Mouse (Mus musculus) hindbrain, postnatal 0 days (tissue): ENCODE measurements around the gene Gadd45b. TPM values are rescaled to one million over a fixed set of nuclear protein-coding genes. Genes with fewer than 3 reads are reported as not detected.

Source experiments
- ATAC-seq: fragments of 200-750 bp; cut with Nextera tagmentation; 2 replicates; pipeline ENCODE4 v1.8.0; 2017; ENCODE audit warnings: mild to moderate bottlenecking, moderate TSS enrichment, moderate library complexity
- DNase-seq: peaks from one replicate; pipeline ENCODE4 v3.0.0-alpha.2; 2015; ENCODE audit warnings: low spot score
- H3K27ac ChIP-seq: fragments of 300-500 bp; sonication (generic); 2 replicates; pipeline ENCODE4 v1.5.1; 2014; ENCODE audit warnings: mild to moderate bottlenecking
- H3K27me3 ChIP-seq: fragments of 300-500 bp; sonication (generic); 2 replicates; pipeline ENCODE4 v1.6.1; 2014; ENCODE audit warnings: low read length, mixed read lengths; ENCODE audit not compliant: insufficient read depth
- H3K36me3 ChIP-seq: fragments of 300-500 bp; sonication (generic); 2 replicates; pipeline ENCODE4 v1.6.1; 2014; ENCODE audit warnings: low read length, mixed read lengths; ENCODE audit not compliant: insufficient read depth
- H3K4me1 ChIP-seq: fragments of 300-500 bp; sonication (generic); 2 replicates; pipeline ENCODE4 v1.6.1; 2014; ENCODE audit warnings: antibody characterized with exemption, low read length, mixed read lengths; ENCODE audit not compliant: insufficient read depth
- H3K4me2 ChIP-seq: fragments of 300-500 bp; sonication (generic); 2 replicates; pipeline ENCODE4 v1.6.1; 2014; ENCODE audit warnings: low read depth, mild to moderate bottlenecking, low read length, moderate library complexity, mixed read lengths
- H3K4me3 ChIP-seq: fragments of 300-500 bp; sonication (generic); 2 replicates; pipeline ENCODE4 v1.5.1; 2014; ENCODE audit warnings: low read length
- H3K9ac ChIP-seq: fragments of 300-500 bp; sonication (generic); replicated peaks from 2 replicates; pipeline ENCODE4 v1.6.1; 2014; ENCODE audit warnings: mild to moderate bottlenecking, low read length, moderate library complexity, mixed read lengths
- H3K9me3 ChIP-seq: fragments of 300-500 bp; sonication (generic); 2 replicates; pipeline ENCODE4 v1.6.1; 2016; ENCODE audit warnings: low read length, mixed read lengths
- CTCF ChIP-seq: IDR thresholded peaks from 2 replicates; pipeline ENCODE4 v1.5.1; 2016; ENCODE audit warnings: antibody characterized with exemption, control low read depth, low read depth
- WGBS: fragments of 180-500 bp; shearing (Covaris S2); extraction: QIAGEN DNeasy Blood & Tissue Kit; methylation state at CpG from one replicate; pipeline ENCODE4 v1.1.7; 2014; 5-methylcytosine and 5-hydroxymethylcytosine counted together
- polyA plus RNA-seq: library from polyadenylated mRNA; unstranded; fragments of >200 nt; fragmentation: Nextera tagmentation; extraction: Ambion mirVana; gene quantifications from 2 replicates; pipeline ENCODE4 v1.2.1, GENCODE M21; 2015
- total RNA-seq: library from RNA; depleted of rRNA; stranded (reverse); fragments of >200 nt; gene quantifications from 2 replicates; pipeline ENCODE4 v1.2.3, GENCODE M21; 2014

Gene Gadd45b
- total and polyA plus RNA-seq, 2 experiments from 2014 or later: 8.2 to 8.6 TPM

DNA sequence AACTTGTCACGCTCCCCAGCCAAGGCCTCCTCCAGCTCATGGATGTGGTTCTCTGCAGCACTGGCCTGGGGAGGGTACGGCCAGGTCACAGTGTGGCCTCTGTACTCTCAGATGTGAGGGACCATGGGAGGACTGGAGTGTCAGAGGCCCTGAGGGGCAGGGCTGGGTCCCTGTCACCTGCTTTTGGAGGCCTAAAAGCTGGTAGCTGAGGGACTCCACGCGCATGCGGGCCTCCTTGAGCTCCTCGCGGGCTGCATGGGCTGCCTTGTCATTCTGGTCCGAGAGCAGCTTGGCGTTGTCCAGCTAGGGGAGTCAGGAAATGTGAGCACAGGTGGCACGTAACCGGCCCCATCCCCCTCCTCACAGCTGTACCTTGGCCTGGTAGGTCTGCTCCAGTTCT, 25.2 kb upstream of the Gadd45b start:
- WGBS: 97% methylated on average over 11 of the region's 11 CpGs
- DNase-seq (no peak), ATAC-seq (no peak)
- H3K36me3 ChIP-seq: peaks cover 42% of the 10 kb centered on the region
- no peaks in the 10 kb centered on the region for H3K9me3 ChIP-seq
- H3K27me3 ChIP-seq: no peaks in the 10 kb centered on the region
- H3K4me3 ChIP-seq: no peak overlapping the region
- H3K4me1 ChIP-seq: no peaks in the 10 kb centered on the region
- no peak for TF ChIP-seq CTCF
- no peak overlapping the region for H3K27ac ChIP-seq
- no peak overlapping the region for H3K4me2 ChIP-seq
- no peak overlapping the region for H3K9ac ChIP-seq

DNA sequence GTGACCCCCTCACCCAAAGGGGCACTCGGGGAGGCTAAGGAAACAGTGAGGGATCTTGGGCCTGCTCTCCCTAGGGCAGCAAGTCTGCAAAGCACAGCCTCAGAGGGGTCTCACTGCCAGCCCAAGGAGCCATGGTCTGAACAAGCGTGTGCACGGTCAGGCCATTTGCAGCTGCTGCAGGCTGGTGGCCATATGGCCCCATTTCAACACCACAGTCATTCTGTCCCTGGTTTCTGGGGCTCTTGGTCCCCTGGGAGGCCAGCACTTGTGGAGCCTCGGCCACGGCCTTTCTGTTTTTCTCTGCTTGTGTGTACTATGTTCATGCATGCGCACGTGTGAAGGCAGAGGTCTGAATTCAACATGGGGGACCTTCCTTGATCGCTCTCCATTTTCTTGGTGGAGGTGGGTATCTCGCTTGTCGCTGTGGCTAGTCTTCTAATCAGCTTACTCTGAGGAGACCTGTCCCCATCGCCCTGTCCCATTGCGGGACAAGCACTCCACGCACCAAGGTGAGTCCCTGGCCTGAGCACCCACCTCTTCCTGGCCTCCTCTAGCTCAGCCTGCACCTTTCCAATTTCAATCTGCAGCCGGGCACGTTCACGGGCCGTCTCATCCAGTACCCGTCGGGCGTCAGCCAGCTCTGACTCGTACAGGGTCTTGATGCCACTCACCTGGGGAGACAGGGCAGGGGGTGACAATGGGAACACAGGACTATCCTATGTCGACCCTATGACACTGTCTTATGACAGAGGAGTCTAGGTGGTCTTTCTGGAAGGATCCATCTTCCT, 20.3 kb upstream of the Gadd45b start:
- ATAC-seq: no peak
- no peak overlapping the region for H3K4me2 ChIP-seq
- no peaks in the 10 kb centered on the region for H3K4me1 ChIP-seq
- H3K27me3 ChIP-seq: no peaks in the 10 kb centered on the region
- peaks cover 26% of the 10 kb centered on the region for H3K36me3 ChIP-seq
- no peak for TF ChIP-seq CTCF
- WGBS: 92% methylated on average over 22 of the region's 22 CpGs
- H3K9ac ChIP-seq: no peak overlapping the region
- H3K4me3 ChIP-seq: no peak overlapping the region
- H3K9me3 ChIP-seq: no peaks in the 10 kb centered on the region
- DNase-seq: no peak
- H3K27ac ChIP-seq: no peak overlapping the region

DNA sequence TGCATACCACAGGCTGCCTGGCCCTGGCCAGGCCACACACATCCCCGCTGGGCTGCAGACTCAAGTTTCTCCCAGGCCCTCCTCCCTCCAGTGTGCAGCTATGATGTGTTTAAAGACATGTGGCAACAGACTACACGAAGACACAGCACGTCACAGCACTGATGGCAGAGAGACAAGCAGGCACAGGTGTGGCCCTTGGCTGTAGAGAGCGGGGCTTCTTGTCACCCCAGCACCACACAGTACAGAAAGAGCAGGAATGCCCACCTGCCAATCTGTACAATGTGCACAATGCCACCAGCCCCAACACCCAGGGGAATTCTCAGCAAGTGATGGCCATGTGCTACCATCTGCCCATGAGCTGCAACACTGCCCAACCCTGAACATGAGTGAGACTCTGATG, 18.5 kb upstream of the Gadd45b start:
- Histone ChIP-seq H3K36me3 (peaks cover 9% of the 10 kb centered on the region), H3K9me3 (no peaks in the 10 kb centered on the region), H3K9ac (no peak overlapping the region), H3K4me1 (peaks cover 1% of the 10 kb centered on the region; the same call in 1 of the 2 replicates), H3K4me2 (no peak overlapping the region), H3K4me3 (no peak overlapping the region), H3K27me3 (no peaks in the 10 kb centered on the region), H3K27ac (no peak overlapping the region)
- TF ChIP-seq CTCF: no peak
- ATAC-seq (no peak), DNase-seq (no peak)
- WGBS: 88% methylated on average over 4 of the region's 4 CpGs

GRCm38 (mm10) chr10:80911891-80912290, 18.0 kb upstream of the Gadd45b start:
- TF ChIP-seq CTCF: no peak
- no peak overlapping the region for H3K4me2 ChIP-seq
- H3K4me3 ChIP-seq: no peak overlapping the region
- H3K4me1 ChIP-seq: peaks cover 5% of the 10 kb centered on the region; the same call in 1 of the 2 replicates
- no peaks in the 10 kb centered on the region for H3K9me3 ChIP-seq
- H3K36me3 ChIP-seq: peaks cover 7% of the 10 kb centered on the region
- no peaks in the 10 kb centered on the region for H3K27me3 ChIP-seq
- H3K27ac ChIP-seq: no peak overlapping the region
- H3K9ac ChIP-seq: no peak overlapping the region
- no peak for ATAC-seq
- DNase-seq: no peak

DNA sequence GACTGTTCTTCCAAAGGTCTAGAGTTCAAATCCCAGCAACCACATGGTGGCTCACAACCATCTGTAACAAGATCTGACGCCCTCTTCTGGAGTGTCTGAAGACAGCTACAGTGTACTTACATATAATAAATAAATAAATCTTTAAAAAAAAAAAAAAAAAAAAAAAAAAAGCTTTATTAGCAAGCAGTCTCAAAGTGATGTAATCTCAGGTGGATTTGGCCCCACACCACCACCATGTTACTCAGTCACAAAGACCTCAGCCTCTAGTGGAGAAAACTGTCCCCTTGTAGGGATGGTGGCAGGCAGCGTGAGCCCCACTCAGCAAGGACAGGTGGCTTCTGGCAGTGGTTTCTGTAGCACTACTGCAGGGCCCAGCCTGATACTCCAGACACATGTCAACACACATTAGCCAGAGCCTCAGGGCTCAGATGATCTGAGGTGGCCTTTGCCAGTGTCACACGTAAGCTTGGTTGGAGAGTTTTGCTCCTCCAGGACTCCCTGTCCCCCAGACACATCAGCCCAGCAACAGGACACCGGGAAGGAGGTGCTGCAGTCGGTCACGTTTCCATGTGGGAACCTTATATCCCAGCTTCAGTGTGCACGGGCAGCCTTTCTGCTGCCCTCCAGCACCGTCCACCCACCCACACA, 16.4 kb upstream of the Gadd45b start:
- no peak for DNase-seq
- 88% methylated on average over 7 of the region's 8 CpGs for WGBS
- Histone ChIP-seq H3K9me3 (no peaks in the 10 kb centered on the region), H3K36me3 (peaks cover 7% of the 10 kb centered on the region; the same call in 1 of the 2 replicates), H3K9ac (no peak overlapping the region), H3K27ac (peak overlapping the region; percentile 8), H3K4me3 (no peak overlapping the region), H3K4me2 (no peak overlapping the region), H3K27me3 (no peaks in the 10 kb centered on the region), H3K4me1 (peaks cover 5% of the 10 kb centered on the region; the same call in 1 of the 2 replicates)
- no peak for TF ChIP-seq CTCF
- no peak for ATAC-seq

- Histone ChIP-seq H3K27me3 (no peaks in the 10 kb centered on the region), H3K4me3 (no peak overlapping the region), H3K4me1 (peaks cover 5% of the 10 kb centered on the region; the same call in 1 of the 2 replicates), H3K27ac (no peak overlapping the region; the same call in 1 of the 2 replicates), H3K4me2 (no peak overlapping the region), H3K9ac (no peak overlapping the region), H3K9me3 (no peaks in the 10 kb centered on the region), H3K36me3 (peaks cover 7% of the 10 kb centered on the region; the same call in 1 of the 2 replicates)
- no peak for TF ChIP-seq CTCF
- ATAC-seq (no peak), DNase-seq (no peak)
- WGBS: 88% methylated on average over 5 of the region's 5 CpGs
Measured at GRCm38 (mm10) chr10:80914253-80914656, 15.6 kb upstream of the Gadd45b start.

DNA sequence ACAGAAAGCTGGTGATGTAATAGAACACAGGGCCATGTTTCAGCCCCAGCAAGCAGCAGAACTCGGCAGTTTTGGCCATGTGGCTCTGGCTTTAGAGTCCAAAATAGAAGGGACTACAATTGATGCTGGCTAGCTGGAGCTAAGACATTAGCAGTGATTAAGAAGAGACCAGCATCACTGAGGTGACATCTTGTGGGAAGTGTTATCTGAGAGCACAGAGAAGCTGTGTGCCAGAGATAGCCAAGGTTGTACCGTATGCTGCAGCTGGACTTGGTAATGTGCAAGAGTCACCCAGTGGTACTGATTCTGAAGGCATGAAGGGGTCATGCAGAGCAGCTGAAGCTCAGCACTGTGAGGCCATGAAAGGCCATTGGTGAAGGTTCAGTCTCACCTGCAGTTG, 14.6 kb upstream of the Gadd45b start:
- H3K27ac ChIP-seq: no peak overlapping the region
- H3K4me3 ChIP-seq: no peak overlapping the region
- H3K9me3 ChIP-seq: no peaks in the 10 kb centered on the region
- peaks cover 5% of the 10 kb centered on the region; the same call in 1 of the 2 replicates for H3K4me1 ChIP-seq
- no peak for ATAC-seq
- no peak overlapping the region for H3K9ac ChIP-seq
- H3K36me3 ChIP-seq: no peaks in the 10 kb centered on the region
- DNase-seq: no peak
- no peak overlapping the region for H3K4me2 ChIP-seq
- no peaks in the 10 kb centered on the region for H3K27me3 ChIP-seq
- no peak for TF ChIP-seq CTCF
- WGBS: 84% methylated on average over 2 of the region's 2 CpGs
